Mouse (Mus musculus) embryonic facial prominence, embryonic 12.5 days (tissue): ENCODE measurements around the gene Gpalpp1. TPM values are rescaled to one million over a fixed set of nuclear protein-coding genes. Genes with fewer than 3 reads are reported as not detected.

Source experiments
- ATAC-seq: fragments of 200-750 bp; cut with Nextera tagmentation; 2 replicates; pipeline ENCODE4 v1.8.0; 2017; ENCODE audit not compliant: insufficient number of reproducible peaks, insufficient read depth, low FRiP score, low TSS enrichment
- H3K27ac ChIP-seq: fragments of 300-500 bp; sonication (generic); 2 replicates; pipeline ENCODE4 v1.5.1; 2016; ENCODE audit warnings: mild to moderate bottlenecking
- H3K27me3 ChIP-seq: fragments of 300-500 bp; sonication (generic); 2 replicates; pipeline ENCODE4 v1.6.1; 2016; ENCODE audit warnings: mild to moderate bottlenecking, moderate library complexity
- H3K36me3 ChIP-seq: fragments of 300-500 bp; sonication (generic); 2 replicates; pipeline ENCODE4 v1.6.1; 2016; ENCODE audit warnings: mild to moderate bottlenecking
- H3K4me1 ChIP-seq: fragments of 300-500 bp; sonication (generic); 2 replicates; pipeline ENCODE4 v1.6.1; 2016
- H3K4me2 ChIP-seq: fragments of 300-500 bp; sonication (generic); replicated peaks from 2 replicates; pipeline ENCODE4 v1.6.1; 2016; ENCODE audit warnings: mild to moderate bottlenecking, moderate library complexity
- H3K4me3 ChIP-seq: fragments of 300-500 bp; sonication (generic); 2 replicates; pipeline ENCODE4 v1.5.1; 2016; ENCODE audit warnings: mild to moderate bottlenecking
- H3K9ac ChIP-seq: fragments of 300-500 bp; sonication (generic); 2 replicates; pipeline ENCODE4 v1.6.1; 2016; ENCODE audit warnings: mild to moderate bottlenecking, moderate library complexity
- H3K9me3 ChIP-seq: fragments of 300-500 bp; sonication (generic); 2 replicates; pipeline ENCODE4 v1.6.1; 2016; ENCODE audit warnings: mild to moderate bottlenecking, moderate library complexity
- WGBS: fragments of 180-500 bp; shearing (Covaris S2); methylation state at CpG from one replicate; pipeline ENCODE4 v1.1.7; 2016; 5-methylcytosine and 5-hydroxymethylcytosine counted together
- polyA plus RNA-seq: library from polyadenylated mRNA; unstranded; fragments of >200 nt; fragmentation: Nextera tagmentation; extraction: Ambion mirVana; gene quantifications from 2 replicates; pipeline ENCODE4 v1.2.1, GENCODE M21; 2016

Gene Gpalpp1
- polyA plus RNA-seq, 1 experiment from 2014 or later = 15.0 TPM

- Histone ChIP-seq H3K9me3 (no peaks in the 10 kb centered on the region), H3K4me1 (peaks cover 3% of the 10 kb centered on the region; the same call in 1 of the 2 replicates), H3K36me3 (no peaks in the 10 kb centered on the region), H3K9ac (no peak overlapping the region), H3K4me2 (no peak overlapping the region), H3K27me3 (no peaks in the 10 kb centered on the region), H3K4me3 (no peak overlapping the region), H3K27ac (no peak overlapping the region)
- 60% methylated on average over 7 of the region's 7 CpGs for WGBS
- ATAC-seq = no peak
These were observed 35.3 kb upstream of the Gpalpp1 start for GRCm38 (mm10) chr14:76145868-76146267.

- H3K4me1 ChIP-seq = peaks cover 3% of the 10 kb centered on the region; the same call in 1 of the 2 replicates
- ATAC-seq = no peak
- WGBS = 82% methylated on average over 1 of the region's 1 CpGs
- no peak overlapping the region for H3K27ac ChIP-seq
- no peak overlapping the region for H3K4me3 ChIP-seq
- H3K4me2 ChIP-seq = no peak overlapping the region
- no peak overlapping the region for H3K9ac ChIP-seq
- no peaks in the 10 kb centered on the region for H3K36me3 ChIP-seq
- no peaks in the 10 kb centered on the region for H3K27me3 ChIP-seq
- no peaks in the 10 kb centered on the region for H3K9me3 ChIP-seq
These were observed 34.7 kb upstream of the Gpalpp1 start for GRCm38 (mm10) chr14:76145248-76145647.

GRCm38 (mm10) chr14:76134975-76135374 is 24.4 kb upstream of the Gpalpp1 start:
- Histone ChIP-seq H3K4me2 (no peak overlapping the region), H3K4me3 (no peak overlapping the region), H3K4me1 (no peaks in the 10 kb centered on the region), H3K27ac (no peak overlapping the region), H3K9ac (no peak overlapping the region), H3K9me3 (no peaks in the 10 kb centered on the region), H3K27me3 (no peaks in the 10 kb centered on the region), H3K36me3 (peaks cover 54% of the 10 kb centered on the region)
- ATAC-seq = no peak
- WGBS = 89% methylated on average over 4 of the region's 4 CpGs

GRCm38 (mm10) chr14:76128174-76128573 is 17.6 kb upstream of the Gpalpp1 start:
- ATAC-seq = no peak
- no peak overlapping the region for H3K4me3 ChIP-seq
- H3K9ac ChIP-seq = no peak overlapping the region
- no peaks in the 10 kb centered on the region for H3K27me3 ChIP-seq
- H3K4me2 ChIP-seq = no peak overlapping the region
- no peaks in the 10 kb centered on the region for H3K9me3 ChIP-seq
- no peak overlapping the region for H3K27ac ChIP-seq
- H3K4me1 ChIP-seq = no peaks in the 10 kb centered on the region
- 86% methylated on average over 4 of the region's 4 CpGs for WGBS
- peaks cover 67% of the 10 kb centered on the region for H3K36me3 ChIP-seq

GRCm38 (mm10) chr14:76127311-76127710 is 16.8 kb upstream of the Gpalpp1 start:
- H3K9me3 ChIP-seq = no peaks in the 10 kb centered on the region
- H3K4me2 ChIP-seq = no peak overlapping the region
- H3K27me3 ChIP-seq = no peaks in the 10 kb centered on the region
- no peak overlapping the region for H3K4me3 ChIP-seq
- H3K36me3 ChIP-seq = peaks cover 67% of the 10 kb centered on the region
- no peak overlapping the region for H3K9ac ChIP-seq
- no peaks in the 10 kb centered on the region for H3K4me1 ChIP-seq
- WGBS = 80% methylated on average over 3 of the region's 3 CpGs
- no peak for ATAC-seq
- no peak overlapping the region for H3K27ac ChIP-seq

- Histone ChIP-seq H3K36me3 (peaks cover 49% of the 10 kb centered on the region), H3K9me3 (no peaks in the 10 kb centered on the region), H3K4me1 (no peaks in the 10 kb centered on the region), H3K4me2 (no peak overlapping the region), H3K9ac (no peak overlapping the region), H3K4me3 (no peak overlapping the region), H3K27ac (no peak overlapping the region), H3K27me3 (no peaks in the 10 kb centered on the region)
- WGBS = 90% methylated on average over 8 of the region's 8 CpGs
- ATAC-seq = no peak
These were observed 12.1 kb upstream of the Gpalpp1 start for GRCm38 (mm10) chr14:76122663-76123058.

GRCm38 (mm10) chr14:76121901-76122662 is 11.5 kb upstream of the Gpalpp1 start:
- H3K4me3 ChIP-seq = no peak overlapping the region
- ATAC-seq = no peak
- no peaks in the 10 kb centered on the region for H3K9me3 ChIP-seq
- H3K4me1 ChIP-seq = no peaks in the 10 kb centered on the region
- no peak overlapping the region for H3K27ac ChIP-seq
- no peak overlapping the region for H3K9ac ChIP-seq
- 64% methylated on average over 6 of the region's 6 CpGs for WGBS
- H3K36me3 ChIP-seq = peaks cover 49% of the 10 kb centered on the region
- H3K4me2 ChIP-seq = no peak overlapping the region
- no peaks in the 10 kb centered on the region for H3K27me3 ChIP-seq

- no peaks in the 10 kb centered on the region for H3K9me3 ChIP-seq
- no peak for ATAC-seq
- H3K27me3 ChIP-seq = no peaks in the 10 kb centered on the region
- H3K36me3 ChIP-seq = peaks cover 49% of the 10 kb centered on the region
- no peak overlapping the region for H3K27ac ChIP-seq
- H3K4me1 ChIP-seq = no peaks in the 10 kb centered on the region
- no peak overlapping the region for H3K4me2 ChIP-seq
- H3K9ac ChIP-seq = no peak overlapping the region
- H3K4me3 ChIP-seq = no peak overlapping the region
- 84% methylated on average over 4 of the region's 4 CpGs for WGBS
These were observed 9.9 kb upstream of the Gpalpp1 start for GRCm38 (mm10) chr14:76120472-76120871.

- H3K9me3 ChIP-seq = no peaks in the 10 kb centered on the region
- H3K4me2 ChIP-seq = no peak overlapping the region
- no peak overlapping the region for H3K27ac ChIP-seq
- H3K4me3 ChIP-seq = no peak overlapping the region
- WGBS = 66% methylated on average over 4 of the region's 4 CpGs
- no peaks in the 10 kb centered on the region for H3K27me3 ChIP-seq
- H3K4me1 ChIP-seq = no peaks in the 10 kb centered on the region
- ATAC-seq = no peak
- no peak overlapping the region for H3K9ac ChIP-seq
- H3K36me3 ChIP-seq = peaks cover 59% of the 10 kb centered on the region
These were observed 8.4 kb upstream of the Gpalpp1 start for GRCm38 (mm10) chr14:76118963-76119362.

- peaks cover 10% of the 10 kb centered on the region; the same call in 1 of the 2 replicates for H3K4me1 ChIP-seq
- no peak overlapping the region for H3K27ac ChIP-seq
- WGBS = 90% methylated on average over 5 of the region's 5 CpGs
- H3K9ac ChIP-seq = no peak overlapping the region
- H3K4me2 ChIP-seq = no peak overlapping the region
- H3K27me3 ChIP-seq = no peaks in the 10 kb centered on the region
- ATAC-seq = no peak
- no peaks in the 10 kb centered on the region for H3K9me3 ChIP-seq
- H3K36me3 ChIP-seq = peaks cover 46% of the 10 kb centered on the region
- H3K4me3 ChIP-seq = no peak overlapping the region
These were observed 5.2 kb upstream of the Gpalpp1 start for GRCm38 (mm10) chr14:76115744-76116143.

- no peaks in the 10 kb centered on the region for H3K27me3 ChIP-seq
- H3K9me3 ChIP-seq = no peaks in the 10 kb centered on the region
- H3K36me3 ChIP-seq = peaks cover 50% of the 10 kb centered on the region
- 95% methylated on average over 9 of the region's 9 CpGs for WGBS
- H3K4me1 ChIP-seq = no peaks in the 10 kb centered on the region
- no peak overlapping the region for H3K4me3 ChIP-seq
- H3K4me2 ChIP-seq = no peak overlapping the region
- ATAC-seq = no peak
- H3K9ac ChIP-seq = no peak overlapping the region
- H3K27ac ChIP-seq = no peak overlapping the region
These were observed 11.0 kb downstream of the Gpalpp1 start for GRCm38 (mm10) chr14:76099543-76099942.

- no peak overlapping the region for H3K4me3 ChIP-seq
- no peak for ATAC-seq
- H3K27me3 ChIP-seq = no peaks in the 10 kb centered on the region
- H3K9ac ChIP-seq = no peak overlapping the region
- H3K36me3 ChIP-seq = peaks cover 52% of the 10 kb centered on the region
- H3K4me2 ChIP-seq = no peak overlapping the region
- H3K27ac ChIP-seq = no peak overlapping the region
- WGBS = 89% methylated on average over 5 of the region's 5 CpGs
- H3K4me1 ChIP-seq = no peaks in the 10 kb centered on the region
- H3K9me3 ChIP-seq = no peaks in the 10 kb centered on the region
These were observed 12.7 kb downstream of the Gpalpp1 start for GRCm38 (mm10) chr14:76097815-76098214.
